9 mouse cellular contexts compared by ENCODE assay signal in genomic region chr4:147449099-147449581, GRCm38 (mm10). TPM values are rescaled to one million over a fixed set of nuclear protein-coding genes. Genes with fewer than 3 reads are reported as not detected.
DNase-seq lines count a peak whose midpoint lies in the region; ATAC-seq lines count a peak whose summit lies in the region.
"Had no signal": no experiment of that assay in that cellular context is flagged by ENCODE, and none has a peak within 500 bp of the region (broad histone marks: within the 10 kb centered on the region; RNA-seq: fewer than 3 reads in every experiment).

No protein-coding gene starts in this region.

- H3K36me3 ChIP-seq in heart, embryonic 11.5 days (ENCODE audit: control insufficient read depth, insufficient read depth, low read length) = no peaks in the 10 kb centered on the region
- no peaks in the 10 kb centered on the region for H3K36me3 ChIP-seq in hindbrain, embryonic 12.5 days

- H3K9ac ChIP-seq in heart, embryonic 11.5 days (ENCODE audit: low read depth, low read length) = peak overlapping the region; percentile 56; the same call in 1 of the 2 replicates
- H3K9ac ChIP-seq in hindbrain, embryonic 12.5 days = no peak overlapping the region

- 37% methylated on average over 13 of the region's 13 CpGs for whole genome bisulfite sequencing in heart, embryonic 11.5 days (ENCODE audit: insufficient replicate concordance)
- WGBS in hindbrain, embryonic 12.5 days = 33% methylated on average over 13 of the region's 13 CpGs

- intact Hi-C loops in left cerebral cortex, postnatal 36 days (cut with DNase I) = no loop called here

- no peak for ATAC-seq in heart, embryonic 11.5 days (replicated peaks; ENCODE audit: insufficient number of reproducible peaks, low FRiP score, low TSS enrichment)
- ATAC-seq in hindbrain, embryonic 12.5 days (ENCODE audit: low FRiP score) = no peak
- ATAC-seq in megakaryocyte, adult 5-6 weeks (ENCODE audit: poor library complexity, severe bottlenecking) = peak; percentile 18; the same call in 1 of the 2 replicates

- H3K27ac ChIP-seq in heart, embryonic 11.5 days (ENCODE audit: low read depth, low read length) = no peak overlapping the region
- no peak overlapping the region for H3K27ac ChIP-seq in hindbrain, embryonic 12.5 days

- no peaks in the 10 kb centered on the region for H3K4me1 ChIP-seq in heart, embryonic 11.5 days (ENCODE audit: control insufficient read depth, insufficient read depth, low read length)
- no peaks in the 10 kb centered on the region for H3K4me1 ChIP-seq in hindbrain, embryonic 12.5 days

- no peak for DNase-seq in heart, adult 8-10 months (ENCODE audit: low spot score)
- DNase-seq in R1 (ENCODE audit: low read depth, low spot score) = peak; percentile 92
- DNase-seq in left cerebral cortex, postnatal 36 days (ENCODE audit: low spot score in 2 of 2) = no peak
- no peak for DNase-seq in spleen, postnatal 36 days (ENCODE audit: low spot score in 2 of 2)
- DNase-seq in cerebellum, adult 9-10 months = no peak

- H3K4me2 ChIP-seq in heart, embryonic 11.5 days = peak overlapping the region; percentile 64
- H3K4me2 ChIP-seq in hindbrain, embryonic 12.5 days (replicated peaks) = peak overlapping the region; percentile 5

- H3K4me3 ChIP-seq in heart, embryonic 11.5 days (ENCODE audit: low read depth, low read length) = peak overlapping the region; percentile 40
- peak overlapping the region; percentile 1; the same call in 1 of the 2 replicates for H3K4me3 ChIP-seq in hindbrain, embryonic 12.5 days

- no peaks in the 10 kb centered on the region for H3K27me3 ChIP-seq in heart, embryonic 11.5 days (ENCODE audit: control insufficient read depth, insufficient read depth, low read length)
- H3K27me3 ChIP-seq in hindbrain, embryonic 12.5 days = no peaks in the 10 kb centered on the region

- peaks cover 7% of the 10 kb centered on the region; the same call in 1 of the 2 replicates for H3K9me3 ChIP-seq in heart, embryonic 11.5 days (replicated peaks; ENCODE audit: control insufficient read depth, low read length)
- peaks cover 12% of the 10 kb centered on the region for H3K9me3 ChIP-seq in hindbrain, embryonic 12.5 days (replicated peaks)

RNA-seq across cellular contexts. Expression of gene Zfp982, which starts 43.1 kb away (rescaled TPM):
- polyA plus RNA-seq in heart, embryonic 11.5 days (2014; fragmentation: Nextera tagmentation; extraction: Ambion mirVana) = 8.6 and 9.7 TPM in 2 replicates
- total RNA-seq in heart, adult 8-10 months (2022) = 1 to 10 TPM; 8.1 to 9.8 (median 9.1) TPM
- 8.5 and 9.8 TPM in 2 replicates for polyA plus RNA-seq in hindbrain, embryonic 12.5 days (2016; fragmentation: Nextera tagmentation; extraction: Ambion mirVana)
- 1.7 and 4.1 TPM in 2 replicates for total RNA-seq in megakaryocyte, adult 5-6 weeks (2015)
- 1.7 TPM in 1 of 2 replicates, not detected in the other for total RNA-seq in megakaryocyte, adult 5-6 weeks (2017)
- 1 to 10 TPM; 3.3 to 4.1 TPM for total RNA-seq in left cerebral cortex, postnatal 36 days (2021)
- total RNA-seq: neutrophil, adult 5-6 weeks had no signal
